Mouse (Mus musculus) small intestine, adult 2 months (tissue): ENCODE measurements around the gene Zfr. TPM values are rescaled to one million over a fixed set of nuclear protein-coding genes. Genes with fewer than 3 reads are reported as not detected.

Experiments used
- H3K27ac ChIP-seq: fragments of 200-500 bp; 2 replicates; pipeline ENCODE4 v1.5.1; 2012; ENCODE audit warnings: low read depth, low read length, control low read depth, inconsistent platforms; ENCODE audit not compliant: insufficient read depth
- H3K27me3 ChIP-seq: fragments of 200-500 bp; 2 replicates; pipeline ENCODE4 v1.6.1; 2012; ENCODE audit warnings: mild to moderate bottlenecking, moderate library complexity, low read length, inconsistent platforms; ENCODE audit not compliant: control insufficient read depth, insufficient read depth
- H3K36me3 ChIP-seq: fragments of 200-500 bp; 2 replicates; pipeline ENCODE4 v1.6.1; 2012; ENCODE audit warnings: mild to moderate bottlenecking, low read length, control low read depth, inconsistent platforms; ENCODE audit not compliant: control insufficient read depth, insufficient read depth
- H3K4me1 ChIP-seq: fragments of 200-500 bp; 2 replicates; pipeline ENCODE4 v1.6.1; 2012; ENCODE audit warnings: low read length, inconsistent platforms, mixed read lengths; ENCODE audit not compliant: control insufficient read depth, insufficient read depth, insufficient read length
- H3K4me3 ChIP-seq: fragments of 200-500 bp; 2 replicates; pipeline ENCODE4 v1.5.1; 2012; ENCODE audit warnings: low read depth, mild to moderate bottlenecking, control low read depth, inconsistent platforms, low read length, moderate library complexity
- CTCF ChIP-seq: fragments of 200-500 bp; IDR thresholded peaks from 2 replicates; pipeline ENCODE4 v1.5.1; 2012; ENCODE audit warnings: low read depth, mild to moderate bottlenecking, control low read depth, inconsistent platforms, low read length, moderate library complexity, mixed read lengths; ENCODE audit not compliant: insufficient replicate concordance, insufficient read length; ENCODE audit errors: extremely low read depth
- POLR2A ChIP-seq: fragments of 200-500 bp; IDR thresholded peaks from 2 replicates; pipeline ENCODE4 v1.6.1; 2012; ENCODE audit warnings: low read depth, mild to moderate bottlenecking, control low read depth, inconsistent platforms, low read length, moderate library complexity
- WGBS: fragments of 180-500 bp; shearing (Covaris S2); methylation state at CpG from one replicate; pipeline ENCODE4 v1.1.7; 2018; 5-methylcytosine and 5-hydroxymethylcytosine counted together
- polyA plus RNA-seq: library from polyadenylated mRNA; depleted of rRNA; stranded (reverse); fragments of >200 nt; gene quantifications from 2 replicates; pipeline ENCODE4 v1.2.3, GENCODE M21; 2012

Zfr gene
- polyA plus RNA-seq, 1 experiment, result 145 TPM

DNA sequence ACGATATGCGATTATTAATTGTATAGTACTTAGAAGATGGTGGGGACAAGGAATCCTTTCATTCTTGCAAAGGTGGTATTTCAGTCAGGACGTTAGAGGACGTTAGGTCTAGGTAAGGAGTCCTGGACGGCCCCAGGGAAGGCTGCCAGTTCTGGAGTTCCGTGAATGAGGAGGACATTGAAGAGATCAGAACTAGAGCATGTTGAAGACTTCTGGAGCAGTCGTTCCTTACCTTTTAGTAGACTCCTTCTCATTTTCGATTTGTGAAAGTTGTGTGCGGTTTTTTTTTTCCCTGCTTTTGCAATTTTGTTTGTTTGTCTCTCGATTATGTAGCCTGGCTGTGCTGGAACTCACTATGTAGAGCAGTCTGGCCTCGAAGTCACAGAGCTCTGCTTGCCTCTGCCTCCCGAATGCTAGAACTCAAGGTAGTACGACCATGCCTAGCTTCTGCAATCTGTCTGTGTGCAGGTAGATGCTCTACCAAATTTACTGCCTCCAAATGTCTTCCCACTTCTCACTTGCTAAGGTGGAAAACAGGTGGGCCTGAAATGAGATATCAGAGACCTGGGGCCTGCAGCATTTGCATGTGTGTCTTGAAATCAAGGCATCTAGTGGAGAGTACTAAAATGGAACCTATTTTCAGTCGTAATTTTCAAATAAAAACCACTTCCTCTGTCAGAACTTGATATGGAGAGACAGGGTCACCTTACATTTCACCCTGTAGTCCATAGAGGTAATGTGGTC, 88.4 kb downstream of the Zfr start:
- Histone ChIP-seq H3K4me1 (peaks cover 25% of the 10 kb centered on the region; the same call in 1 of the 2 replicates), H3K4me3 (peak overlapping the region; percentile 89; the same call in 1 of the 2 replicates), H3K27ac (peak overlapping the region; percentile 90), H3K36me3 (no peaks in the 10 kb centered on the region), H3K27me3 (no peaks in the 10 kb centered on the region)
- WGBS, result 7% methylated on average over 14 of the region's 14 CpGs
- no peak for TF ChIP-seq POLR2A
- TF ChIP-seq CTCF, result no peak

DNA sequence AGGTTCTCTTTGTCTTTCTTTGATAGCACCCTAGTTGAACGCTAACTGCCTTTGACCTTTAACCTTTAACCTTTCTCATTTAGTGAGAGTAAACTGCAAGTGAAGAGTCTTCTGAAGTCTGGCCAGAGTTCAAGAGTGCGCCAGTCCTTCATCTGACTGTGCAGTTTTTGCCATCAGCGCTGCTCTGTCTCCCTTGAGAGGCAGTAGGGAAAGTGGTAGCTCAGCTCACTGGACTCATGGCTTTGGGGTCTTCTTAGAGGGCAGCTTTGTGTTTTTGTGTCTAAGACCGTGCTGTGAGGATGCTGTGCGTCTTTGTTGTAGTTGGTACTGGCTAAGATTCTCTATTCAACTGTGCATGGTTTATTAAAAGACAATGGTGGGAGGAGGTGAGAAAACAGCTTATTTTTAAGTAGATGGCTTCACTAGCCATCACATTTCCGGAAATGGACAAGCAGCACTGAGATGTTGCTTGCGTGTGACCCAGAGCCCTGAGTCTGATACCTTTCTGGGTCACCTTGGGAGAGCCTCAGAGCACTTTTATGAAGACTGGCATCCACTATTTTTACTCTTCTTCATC, 89.1 kb downstream of the Zfr start:
- Histone ChIP-seq H3K36me3 (0 out of 2 replicates have a peak, but pooled peaks cover 1% of the 10 kb centered on the region), H3K27ac (peak overlapping the region; percentile 90), H3K4me1 (peaks cover 28% of the 10 kb centered on the region), H3K4me3 (no peak overlapping the region), H3K27me3 (no peaks in the 10 kb centered on the region)
- 33% methylated on average over 7 of the region's 7 CpGs for WGBS
- TF ChIP-seq CTCF, result no peak
- no peak for TF ChIP-seq POLR2A

DNA sequence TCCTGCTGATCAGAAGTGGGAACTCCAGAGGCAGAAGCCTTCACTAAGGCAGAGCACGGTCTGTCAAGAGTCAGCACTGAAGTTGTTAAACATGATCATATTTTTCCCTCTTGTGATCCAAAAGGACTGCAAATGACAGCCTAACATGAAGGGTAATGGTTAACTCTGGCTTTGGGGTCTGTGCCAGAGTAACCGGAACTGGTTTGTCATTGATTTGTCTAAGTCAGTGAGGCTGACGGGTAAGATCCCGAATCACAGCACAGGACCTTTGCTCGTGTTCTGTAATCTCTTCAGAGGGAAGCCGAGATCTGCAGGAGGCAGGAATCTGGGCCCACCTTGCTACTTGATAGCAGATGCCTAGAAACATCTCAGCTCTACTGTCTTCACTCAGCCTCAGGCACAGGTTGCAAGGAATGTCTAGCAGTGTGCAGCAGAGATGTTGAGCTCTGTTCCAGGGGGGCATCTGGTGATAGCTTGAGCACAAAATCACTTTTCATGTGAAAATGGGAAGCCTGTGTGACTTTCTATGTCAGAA, 90.0 kb downstream of the Zfr start:
- H3K27me3 ChIP-seq, result no peaks in the 10 kb centered on the region
- TF ChIP-seq CTCF, result no peak
- no peak for TF ChIP-seq POLR2A
- 21% methylated on average over 6 of the region's 6 CpGs for WGBS
- peak overlapping the region; percentile 90 for H3K27ac ChIP-seq
- peaks cover 28% of the 10 kb centered on the region for H3K4me1 ChIP-seq
- 0 out of 2 replicates have a peak, but pooled peaks cover 1% of the 10 kb centered on the region for H3K36me3 ChIP-seq
- H3K4me3 ChIP-seq, result no peak overlapping the region

DNA sequence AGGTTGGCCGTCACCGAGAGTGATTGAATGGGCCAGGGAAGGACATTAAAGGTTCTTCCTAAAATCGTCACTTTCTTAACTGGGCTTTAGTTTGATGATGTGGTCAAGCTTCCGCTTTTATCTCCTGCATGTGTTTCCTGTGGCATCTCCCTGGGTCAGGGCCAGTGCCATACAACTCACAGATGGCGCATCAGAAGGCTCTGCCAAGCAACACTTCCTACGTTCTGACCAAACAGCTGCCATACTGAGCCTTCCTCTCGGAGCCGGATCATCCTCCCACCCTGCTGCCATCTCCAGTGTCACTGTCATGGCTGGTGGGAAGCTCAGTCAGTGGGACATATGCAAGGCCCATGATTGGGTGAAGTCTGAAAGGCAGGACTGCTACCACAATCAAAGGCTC, 93.9 kb downstream of the Zfr start:
- no peak overlapping the region for H3K4me3 ChIP-seq
- H3K36me3 ChIP-seq, result 0 out of 2 replicates have a peak, but pooled peaks cover 4% of the 10 kb centered on the region
- peaks cover 29% of the 10 kb centered on the region for H3K4me1 ChIP-seq
- no peak for TF ChIP-seq POLR2A
- no peak for TF ChIP-seq CTCF
- H3K27me3 ChIP-seq, result no peaks in the 10 kb centered on the region
- no peak overlapping the region for H3K27ac ChIP-seq
- WGBS, result 79% methylated on average over 8 of the region's 8 CpGs

DNA sequence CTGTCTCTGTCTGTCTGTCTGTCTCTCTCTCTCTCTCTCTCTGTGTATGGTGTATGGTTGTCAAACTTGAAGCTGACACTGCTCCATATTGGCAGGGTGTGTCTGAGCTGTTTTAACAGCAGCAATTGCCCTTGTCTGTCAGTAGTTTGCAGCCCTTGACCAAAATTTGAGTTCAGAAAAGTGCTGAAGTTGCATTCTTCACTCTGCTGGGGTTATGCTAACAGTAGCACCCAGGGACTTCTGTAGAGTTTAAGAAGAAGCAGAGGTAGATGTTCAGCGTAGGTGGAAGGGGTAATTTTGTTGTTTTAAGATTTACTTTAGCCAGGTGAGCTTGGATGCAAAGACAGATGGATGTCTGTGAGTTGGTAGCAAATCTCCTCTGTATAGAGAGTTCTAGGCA, 94.6 kb downstream of the Zfr start:
- WGBS, result 85% methylated on average over 1 of the region's 1 CpGs
- Histone ChIP-seq H3K36me3 (0 out of 2 replicates have a peak, but pooled peaks cover 4% of the 10 kb centered on the region), H3K27me3 (no peaks in the 10 kb centered on the region), H3K27ac (no peak overlapping the region), H3K4me1 (peaks cover 26% of the 10 kb centered on the region), H3K4me3 (no peak overlapping the region)
- TF ChIP-seq POLR2A (no peak), CTCF (no peak)

DNA sequence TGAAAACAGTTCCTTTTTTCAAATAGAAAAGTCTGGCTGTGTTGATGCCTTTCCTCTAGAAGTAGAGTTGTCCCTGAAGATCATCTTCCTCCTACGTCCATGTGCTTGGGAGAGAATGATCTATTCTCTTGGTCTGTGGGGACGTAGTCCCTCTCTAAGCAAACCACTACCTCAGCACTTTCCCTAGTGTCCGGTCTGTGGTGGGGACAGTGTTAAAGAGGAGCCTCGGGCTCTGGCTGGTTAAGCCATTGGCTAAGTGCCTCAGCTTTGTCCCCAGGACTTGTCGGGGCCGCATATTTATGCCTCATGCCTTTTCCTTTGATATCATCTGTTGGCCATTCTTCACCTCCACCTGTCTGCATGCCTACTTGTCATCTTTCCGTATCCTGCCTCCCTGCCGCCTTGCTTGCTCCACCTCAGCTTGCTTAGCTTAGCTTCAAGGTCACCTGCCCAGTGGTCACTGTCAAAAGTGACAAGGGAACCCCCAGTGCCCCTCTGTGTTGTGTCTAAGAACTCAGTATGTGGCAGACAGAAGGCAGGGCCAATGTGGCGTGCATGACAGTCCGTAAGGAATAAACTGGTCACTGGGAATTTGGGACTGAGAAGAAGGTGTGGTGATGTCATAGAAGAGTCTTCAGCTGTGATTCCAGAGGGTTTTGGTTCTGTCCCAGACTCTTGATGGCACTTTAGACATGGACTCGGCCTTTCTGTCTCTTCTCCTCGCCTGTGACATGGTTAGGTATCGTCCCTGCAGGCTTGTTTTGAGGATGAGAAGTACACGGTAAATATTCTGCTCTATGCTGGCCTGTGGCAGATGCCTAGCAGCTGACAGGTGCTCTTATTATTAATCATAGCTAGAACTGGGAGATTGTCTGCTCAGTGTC, 97.1 kb downstream of the Zfr start:
- TF ChIP-seq CTCF (no peak), POLR2A (no peak)
- no peak overlapping the region for H3K27ac ChIP-seq

More for the DNA sequence above, 97.1 kb downstream of the Zfr start:
- no peak overlapping the region for H3K4me3 ChIP-seq
- peaks cover 27% of the 10 kb centered on the region for H3K4me1 ChIP-seq
- H3K27me3 ChIP-seq, result no peaks in the 10 kb centered on the region
- 0 out of 2 replicates have a peak, but pooled peaks cover 4% of the 10 kb centered on the region for H3K36me3 ChIP-seq
- 80% methylated on average over 14 of the region's 14 CpGs for WGBS
